Mouse (Mus musculus) testis, adult 2 months (tissue): Measurements from ENCODE around the gene Atp5d. TPM values are rescaled to one million over a fixed set of nuclear protein-coding genes. Genes with fewer than 3 reads are reported as not detected.

ENCODE experiments used
- H3K27ac ChIP-seq: fragments of 200-500 bp; 2 replicates; pipeline ENCODE4 v1.5.1; 2012; ENCODE audit warnings: low read depth, low read length; ENCODE audit not compliant: control insufficient read depth, insufficient read depth
- H3K27me3 ChIP-seq: fragments of 200-500 bp; 2 replicates; pipeline ENCODE4 v1.6.1; 2012; ENCODE audit warnings: mild to moderate bottlenecking, low read length, moderate library complexity; ENCODE audit not compliant: control insufficient read depth, insufficient read depth
- H3K36me3 ChIP-seq: fragments of 200-500 bp; 2 replicates; pipeline ENCODE4 v1.6.1; 2012; ENCODE audit warnings: mild to moderate bottlenecking, low read length; ENCODE audit not compliant: control insufficient read depth, insufficient read depth
- H3K4me1 ChIP-seq: fragments of 200-500 bp; 2 replicates; pipeline ENCODE4 v1.6.1; 2012; ENCODE audit warnings: low read length; ENCODE audit not compliant: control insufficient read depth, insufficient read depth
- H3K4me3 ChIP-seq: fragments of 200-500 bp; 2 replicates; pipeline ENCODE4 v1.5.1; 2012; ENCODE audit warnings: low read depth, mild to moderate bottlenecking, low read length, moderate library complexity, mixed read lengths; ENCODE audit not compliant: control insufficient read depth
- CTCF ChIP-seq: fragments of 200-500 bp; IDR thresholded peaks from 2 replicates; pipeline ENCODE4 v1.5.1; 2012; ENCODE audit warnings: low read depth, mild to moderate bottlenecking, inconsistent platforms, low read length, moderate library complexity; ENCODE audit not compliant: control insufficient read depth, insufficient read depth, insufficient replicate concordance
- POLR2A ChIP-seq: fragments of 200-500 bp; IDR thresholded peaks from 2 replicates; pipeline ENCODE4 v1.6.1; 2012; ENCODE audit warnings: low read depth, mild to moderate bottlenecking, inconsistent platforms, low read length, moderate library complexity; ENCODE audit not compliant: control insufficient read depth
- polyA plus RNA-seq: library from polyadenylated mRNA; depleted of rRNA; stranded (reverse); fragments of >200 nt; gene quantifications from 2 replicates; pipeline ENCODE4 v1.2.3, GENCODE M21; 2012

Atp5d gene
- polyA plus RNA-seq, 1 experiment = 241 TPM

- no peaks in the 10 kb centered on the region for H3K27me3 ChIP-seq
- no peaks in the 10 kb centered on the region for H3K36me3 ChIP-seq
- no peak overlapping the region for H3K27ac ChIP-seq
- H3K4me1 ChIP-seq = peaks cover 12% of the 10 kb centered on the region
- H3K4me3 ChIP-seq = no peak overlapping the region
- TF ChIP-seq CTCF (no peak), POLR2A (no peak)
Observed at GRCm38 (mm10) chr10:80107678-80108077, 30.8 kb upstream of the Atp5d start.

GRCm38 (mm10) chr10:80114341-80115284, 23.8 kb upstream of the Atp5d start:
- no peaks in the 10 kb centered on the region for H3K27me3 ChIP-seq
- peaks cover 24% of the 10 kb centered on the region for H3K4me1 ChIP-seq
- peak overlapping the region; percentile 98 for H3K27ac ChIP-seq
- H3K36me3 ChIP-seq = no peaks in the 10 kb centered on the region; the same call in 1 of the 2 replicates
- TF ChIP-seq CTCF = peak; percentile 88
- no peak for TF ChIP-seq POLR2A
- H3K4me3 ChIP-seq = peak overlapping the region; percentile 79

- TF ChIP-seq POLR2A (peak; percentile 91), CTCF (0 out of 2 replicates have a peak, but pooled peaks have one; percentile 8)
- Histone ChIP-seq H3K27ac (peak within 1 kb of the TSS; percentile 98), H3K4me1 (peaks cover 24% of the 10 kb centered on the region), H3K4me3 (peak within 1 kb of the TSS; percentile 79), H3K36me3 (no peaks in the 10 kb centered on the region; the same call in 1 of the 2 replicates), H3K27me3 (no peaks in the 10 kb centered on the region)
Observed at GRCm38 (mm10) chr10:80115290-80115943, 23.0 kb upstream of the Atp5d start, which contains the start of gene Stk11. TSS of gene Stk11 (plus strand) at chr10:80115803.

GRCm38 (mm10) chr10:80115944-80116335, 22.5 kb upstream of the Atp5d start:
- H3K4me1 ChIP-seq = peaks cover 23% of the 10 kb centered on the region
- no peaks in the 10 kb centered on the region for H3K27me3 ChIP-seq
- H3K4me3 ChIP-seq = peak overlapping the region; percentile 79
- TF ChIP-seq CTCF = no peak
- TF ChIP-seq POLR2A = no peak
- peak overlapping the region; percentile 87 for H3K27ac ChIP-seq
- H3K36me3 ChIP-seq = no peaks in the 10 kb centered on the region; the same call in 1 of the 2 replicates

GRCm38 (mm10) chr10:80116563-80116926, 21.9 kb upstream of the Atp5d start:
- H3K36me3 ChIP-seq = no peaks in the 10 kb centered on the region; the same call in 1 of the 2 replicates
- peaks cover 23% of the 10 kb centered on the region for H3K4me1 ChIP-seq
- peak overlapping the region; percentile 76 for H3K27ac ChIP-seq
- peak overlapping the region; percentile 79 for H3K4me3 ChIP-seq
- no peaks in the 10 kb centered on the region for H3K27me3 ChIP-seq
- TF ChIP-seq POLR2A = no peak
- no peak; the same call in 1 of the 2 replicates for TF ChIP-seq CTCF

GRCm38 (mm10) chr10:80116927-80117691, 21.3 kb upstream of the Atp5d start:
- Histone ChIP-seq H3K27me3 (no peaks in the 10 kb centered on the region), H3K4me1 (peaks cover 23% of the 10 kb centered on the region), H3K36me3 (no peaks in the 10 kb centered on the region; the same call in none of the 2 replicates), H3K27ac (peak overlapping the region; percentile 76), H3K4me3 (peak overlapping the region; percentile 79)
- TF ChIP-seq POLR2A (0 out of 2 replicates have a peak, but pooled peaks have one; percentile 11), CTCF (no peak)
